Mouse (Mus musculus) forebrain, embryonic 16.5 days (tissue): Measurements from ENCODE around the gene Usp6nl. TPM values are rescaled to one million over a fixed set of nuclear protein-coding genes. Genes with fewer than 3 reads are reported as not detected.
A peak's percentile ranks its signal among the peaks of the same experiment; 100 is the strongest.

Source experiments
- ATAC-seq: fragments of 200-750 bp; cut with Nextera tagmentation; 2 replicates; pipeline ENCODE4 v1.8.0; 2017; ENCODE audit warnings: mild to moderate bottlenecking, moderate library complexity
- H3K27ac ChIP-seq: fragments of 300-500 bp; sonication (generic); 2 replicates; pipeline ENCODE4 v1.5.1; 2014; ENCODE audit warnings: low read length, control low read depth
- H3K27me3 ChIP-seq: fragments of 300-500 bp; sonication (generic); replicated peaks from 2 replicates; pipeline ENCODE4 v1.6.1; 2014; ENCODE audit warnings: low read length; ENCODE audit not compliant: control insufficient read depth, insufficient read depth
- H3K36me3 ChIP-seq: fragments of 300-500 bp; sonication (generic); 2 replicates; pipeline ENCODE4 v1.6.1; 2014; ENCODE audit not compliant: control insufficient read depth, insufficient read depth
- H3K4me1 ChIP-seq: fragments of 300-500 bp; sonication (generic); replicated peaks from 2 replicates; pipeline ENCODE4 v1.6.1; 2014; ENCODE audit warnings: low read length; ENCODE audit not compliant: control insufficient read depth, insufficient read depth
- H3K4me2 ChIP-seq: fragments of 300-500 bp; sonication (generic); 2 replicates; pipeline ENCODE4 v1.6.1; 2014; ENCODE audit warnings: mild to moderate bottlenecking, low read length, control low read depth
- H3K4me3 ChIP-seq: fragments of 300-500 bp; sonication (generic); replicated peaks from 2 replicates; pipeline ENCODE4 v1.5.1; 2014; ENCODE audit warnings: mild to moderate bottlenecking, low read length, control low read depth
- H3K9ac ChIP-seq: fragments of 300-500 bp; sonication (generic); replicated peaks from 2 replicates; pipeline ENCODE4 v1.6.1; 2014; ENCODE audit warnings: low read depth, low read length, control low read depth
- H3K9me3 ChIP-seq: fragments of 300-500 bp; sonication (generic); 2 replicates; pipeline ENCODE4 v1.6.1; 2016; ENCODE audit warnings: low read length; ENCODE audit not compliant: control insufficient read depth
- WGBS: fragments of 180-500 bp; shearing (Covaris S2); extraction: QIAGEN DNeasy Blood & Tissue Kit; methylation state at CpG from one replicate; pipeline ENCODE4 v1.1.7; 2014; 5-methylcytosine and 5-hydroxymethylcytosine counted together
- polyA plus RNA-seq: library from polyadenylated mRNA; unstranded; fragments of >200 nt; fragmentation: Nextera tagmentation; extraction: Ambion mirVana; gene quantifications from 2 replicates; pipeline ENCODE4 v1.2.1, GENCODE M21; 2015

Usp6nl gene
- polyA plus RNA-seq, 1 experiment from 2014 or later = 7.8 TPM

DNA sequence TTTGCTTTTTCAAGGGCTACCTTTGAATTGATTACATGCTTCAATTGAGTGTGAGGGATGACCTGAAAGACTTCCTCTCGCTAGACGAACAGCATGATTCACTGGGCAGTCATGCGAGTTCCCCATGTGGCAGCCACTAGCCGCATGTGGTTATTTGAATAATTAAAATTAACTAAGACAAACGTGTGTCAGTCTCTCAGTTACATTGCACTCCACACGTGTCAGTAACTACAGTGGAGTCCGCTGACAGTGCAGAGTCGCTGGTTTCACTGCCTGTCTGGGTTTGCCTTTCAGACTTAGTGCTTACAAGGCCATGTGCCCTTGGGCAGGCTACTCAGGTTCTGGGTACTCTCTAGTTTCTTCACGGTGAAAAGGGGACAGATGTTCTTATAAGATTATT is 37.2 kb downstream of the Usp6nl start:
- 47% methylated on average over 9 of the region's 9 CpGs for WGBS
- ATAC-seq = no peak

DNA sequence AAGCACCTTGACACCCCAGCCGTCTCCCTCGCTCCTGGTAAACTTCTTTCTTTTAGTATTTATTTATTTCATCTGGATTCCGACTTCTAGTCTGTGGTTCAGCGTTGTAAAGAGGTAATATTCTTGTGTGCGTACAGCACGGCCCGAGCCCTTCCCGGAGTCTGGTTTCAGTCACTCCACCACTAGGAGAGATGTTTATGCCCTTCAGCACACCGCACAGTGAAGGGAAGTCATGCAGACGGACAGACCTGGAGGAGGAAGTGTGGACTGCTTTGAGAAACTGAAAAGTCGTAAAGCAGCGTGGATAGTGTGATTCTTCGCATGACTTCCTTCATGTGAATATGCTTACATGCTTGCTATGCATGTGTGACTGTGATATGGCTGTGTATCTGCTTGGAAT is 40.7 kb downstream of the Usp6nl start:
- Histone ChIP-seq H3K9ac (no peak overlapping the region), H3K4me3 (no peak overlapping the region), H3K27me3 (no peaks in the 10 kb centered on the region), H3K36me3 (no peaks in the 10 kb centered on the region), H3K27ac (no peak overlapping the region), H3K9me3 (no peaks in the 10 kb centered on the region), H3K4me2 (no peak overlapping the region), H3K4me1 (peaks cover 9% of the 10 kb centered on the region)
- WGBS = 81% methylated on average over 13 of the region's 13 CpGs
- ATAC-seq = no peak

More for the DNA sequence above, 37.2 kb downstream of the Usp6nl start:
- no peaks in the 10 kb centered on the region for H3K27me3 ChIP-seq
- no peaks in the 10 kb centered on the region for H3K36me3 ChIP-seq
- H3K4me1 ChIP-seq = peaks cover 6% of the 10 kb centered on the region; the same call in 1 of the 2 replicates
- no peak overlapping the region for H3K4me2 ChIP-seq
- no peaks in the 10 kb centered on the region for H3K9me3 ChIP-seq
- no peak overlapping the region for H3K9ac ChIP-seq
- H3K4me3 ChIP-seq = no peak overlapping the region
- H3K27ac ChIP-seq = no peak overlapping the region

DNA sequence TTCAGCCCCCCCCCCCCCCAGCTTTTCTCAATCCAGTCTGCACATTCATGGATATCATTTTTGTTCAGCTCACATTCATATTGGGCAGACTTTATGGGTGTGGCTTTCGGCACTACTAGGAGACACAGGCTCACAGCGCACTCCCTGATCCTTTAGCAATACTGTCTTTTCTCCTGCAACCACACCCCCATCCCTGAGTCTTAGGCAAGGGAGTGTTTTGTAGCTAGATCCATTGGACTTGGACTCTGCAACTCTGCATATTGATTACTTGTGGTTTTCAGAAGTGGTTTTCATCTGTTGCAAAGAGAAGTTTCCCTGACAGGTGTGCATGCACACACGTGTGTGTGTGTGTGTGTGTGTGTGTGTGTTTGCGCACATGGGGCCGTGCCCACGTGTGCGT is 41.5 kb downstream of the Usp6nl start:
- no peak overlapping the region for H3K4me3 ChIP-seq
- H3K9ac ChIP-seq = no peak overlapping the region
- H3K27me3 ChIP-seq = no peaks in the 10 kb centered on the region
- no peaks in the 10 kb centered on the region for H3K36me3 ChIP-seq
- H3K4me1 ChIP-seq = peaks cover 9% of the 10 kb centered on the region
- no peak for ATAC-seq
- no peak overlapping the region for H3K4me2 ChIP-seq
- H3K9me3 ChIP-seq = no peaks in the 10 kb centered on the region
- no peak overlapping the region for H3K27ac ChIP-seq
- WGBS = 91% methylated on average over 7 of the region's 7 CpGs

DNA sequence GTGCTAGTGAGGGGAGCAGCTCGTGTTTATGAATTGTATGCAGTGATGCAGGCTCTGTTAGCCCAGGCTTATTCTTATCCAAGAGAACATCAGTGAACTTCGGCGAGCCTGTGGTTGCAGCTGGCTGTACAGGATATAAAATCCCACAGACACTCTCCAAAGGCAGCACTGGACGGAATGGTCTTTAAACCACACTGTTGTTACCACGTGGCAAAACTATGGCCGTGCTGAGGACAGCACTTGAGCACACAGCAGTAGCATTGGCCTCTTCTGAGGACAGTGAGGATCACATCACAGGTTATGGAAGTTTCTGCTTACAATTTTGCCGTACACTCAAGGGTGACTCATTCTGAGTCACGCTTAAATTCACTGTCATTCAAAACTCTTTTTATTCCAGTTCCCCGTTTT is 44.1 kb downstream of the Usp6nl start:
- no peak overlapping the region for H3K4me3 ChIP-seq
- no peak overlapping the region for H3K9ac ChIP-seq
- no peak overlapping the region for H3K4me2 ChIP-seq
- H3K36me3 ChIP-seq = no peaks in the 10 kb centered on the region
- H3K27me3 ChIP-seq = no peaks in the 10 kb centered on the region
- H3K4me1 ChIP-seq = peaks cover 3% of the 10 kb centered on the region; the same call in 1 of the 2 replicates
- no peaks in the 10 kb centered on the region for H3K9me3 ChIP-seq
- H3K27ac ChIP-seq = no peak overlapping the region
- WGBS = 48% methylated on average over 9 of the region's 9 CpGs
- ATAC-seq = 0 out of 2 replicates have a peak, but pooled peaks have one; percentile 55

DNA sequence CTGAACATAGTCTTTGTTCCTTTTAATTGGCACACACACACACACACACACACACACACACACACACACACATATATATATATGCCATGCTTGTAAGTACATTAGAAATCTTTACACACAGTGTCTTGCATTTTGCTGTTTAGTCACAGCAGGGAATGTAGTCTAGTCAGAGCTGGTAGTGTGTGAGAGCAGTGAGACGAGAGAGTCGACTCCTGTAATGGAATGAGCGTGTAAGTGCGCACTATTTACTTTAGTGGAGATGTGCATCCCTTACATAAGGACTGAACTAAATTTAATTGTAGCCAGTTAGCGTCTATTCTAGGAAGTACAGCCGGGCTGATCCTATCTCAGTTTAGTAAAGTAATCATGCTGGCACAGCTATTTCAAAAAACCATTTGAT is 44.5 kb downstream of the Usp6nl start:
- ATAC-seq = peak; percentile 47; the same call in 1 of the 2 replicates
- Histone ChIP-seq H3K36me3 (no peaks in the 10 kb centered on the region), H3K27ac (no peak overlapping the region), H3K4me1 (peaks cover 3% of the 10 kb centered on the region; the same call in 1 of the 2 replicates), H3K27me3 (no peaks in the 10 kb centered on the region), H3K9ac (no peak overlapping the region), H3K4me3 (no peak overlapping the region), H3K4me2 (no peak overlapping the region), H3K9me3 (no peaks in the 10 kb centered on the region)
- 61% methylated on average over 6 of the region's 6 CpGs for WGBS

DNA sequence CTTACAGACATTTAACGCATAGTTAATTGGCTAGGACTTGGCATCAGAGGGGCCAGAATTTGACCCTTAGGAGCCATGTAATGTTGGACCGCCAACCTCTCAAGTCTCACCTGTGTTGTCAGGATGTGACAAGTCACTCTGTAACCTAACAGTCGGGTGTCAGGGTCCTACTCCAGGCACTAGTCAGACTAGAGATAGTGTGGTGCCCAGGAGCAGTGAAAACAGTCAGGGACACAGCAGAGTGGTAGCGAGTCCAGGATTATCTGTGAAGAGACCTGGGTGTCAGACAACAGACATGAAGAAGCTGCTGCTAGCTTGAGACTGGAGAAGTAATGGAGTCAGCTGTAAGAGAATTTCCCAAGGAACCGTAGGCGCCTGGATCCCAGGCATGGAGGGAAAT is 45.0 kb downstream of the Usp6nl start:
- 93% methylated on average over 6 of the region's 6 CpGs for WGBS
- ATAC-seq = no peak
- Histone ChIP-seq H3K4me3 (no peak overlapping the region), H3K36me3 (no peaks in the 10 kb centered on the region), H3K4me2 (no peak overlapping the region), H3K4me1 (peaks cover 3% of the 10 kb centered on the region; the same call in 1 of the 2 replicates), H3K27me3 (no peaks in the 10 kb centered on the region), H3K9me3 (no peaks in the 10 kb centered on the region), H3K9ac (no peak overlapping the region), H3K27ac (no peak overlapping the region)

DNA sequence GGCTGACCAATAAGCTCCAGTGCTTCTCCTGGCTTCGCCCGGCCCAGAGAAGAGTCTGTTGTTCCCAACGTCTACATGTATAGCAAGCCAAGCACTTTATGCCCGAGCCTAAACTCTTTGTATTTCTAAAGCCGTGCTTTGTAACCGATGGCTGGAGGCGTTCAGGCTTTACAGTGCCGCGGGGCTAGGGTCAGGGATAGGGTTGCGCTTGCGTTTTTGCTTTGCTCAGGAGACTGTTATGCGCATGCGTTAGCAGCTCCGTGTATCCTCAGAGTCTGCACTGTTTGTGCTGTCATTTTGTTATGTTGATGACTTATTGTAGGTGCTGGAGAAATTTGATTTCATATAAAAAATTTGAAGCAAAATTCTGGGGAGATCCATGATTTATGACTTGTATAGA is 51.7 kb downstream of the Usp6nl start:
- Histone ChIP-seq H3K27ac (no peak overlapping the region), H3K9ac (no peak overlapping the region), H3K27me3 (no peaks in the 10 kb centered on the region), H3K36me3 (no peaks in the 10 kb centered on the region), H3K9me3 (no peaks in the 10 kb centered on the region), H3K4me3 (no peak overlapping the region), H3K4me1 (no peaks in the 10 kb centered on the region), H3K4me2 (no peak overlapping the region)
- 72% methylated on average over 14 of the region's 14 CpGs for WGBS
- ATAC-seq = no peak

DNA sequence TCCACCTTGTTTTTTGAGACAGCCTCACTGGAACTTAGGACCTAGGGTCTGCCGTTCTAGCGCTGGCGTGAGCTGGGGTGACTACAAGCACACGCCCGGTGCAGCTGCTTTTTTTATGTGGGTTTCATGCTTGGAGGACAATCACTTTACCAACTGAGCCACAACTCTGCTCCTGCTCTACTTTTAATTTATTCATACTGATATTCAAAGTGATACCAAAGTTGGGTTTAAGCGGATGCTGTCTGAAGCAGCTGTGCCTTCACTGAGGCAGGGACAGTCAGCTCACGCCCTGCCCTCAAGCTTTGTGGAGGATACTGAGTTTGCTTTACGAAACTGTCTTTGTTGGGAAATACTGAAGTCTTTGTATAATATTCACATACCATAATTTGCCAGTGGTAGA is 53.6 kb downstream of the Usp6nl start:
- no peak for ATAC-seq
- Histone ChIP-seq H3K27ac (no peak overlapping the region), H3K4me1 (no peaks in the 10 kb centered on the region), H3K36me3 (no peaks in the 10 kb centered on the region), H3K27me3 (no peaks in the 10 kb centered on the region), H3K9me3 (no peaks in the 10 kb centered on the region), H3K4me3 (no peak overlapping the region), H3K9ac (no peak overlapping the region), H3K4me2 (no peak overlapping the region)
- WGBS = 91% methylated on average over 8 of the region's 8 CpGs

DNA sequence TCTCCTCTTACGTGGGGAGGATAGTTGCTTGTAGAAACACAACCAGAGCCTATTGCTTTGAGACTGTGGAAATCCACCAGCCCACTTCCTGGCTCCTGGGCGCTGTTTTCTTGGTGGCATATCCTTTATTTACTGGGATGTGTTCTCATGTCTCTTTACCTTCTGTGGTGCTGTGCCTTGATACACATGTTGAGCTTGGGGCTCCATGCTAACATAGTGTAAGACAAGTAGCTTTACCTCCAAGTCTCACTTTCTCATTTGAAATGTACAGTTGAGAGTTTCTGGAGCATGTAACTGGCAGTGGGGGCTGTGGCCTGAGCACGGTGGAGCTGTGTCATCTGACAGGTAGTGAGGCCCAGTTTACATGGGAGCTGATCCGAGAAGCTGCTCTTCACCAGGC is 54.5 kb downstream of the Usp6nl start:
- H3K4me3 ChIP-seq = no peak overlapping the region
- no peaks in the 10 kb centered on the region for H3K4me1 ChIP-seq
- no peak for ATAC-seq
- H3K36me3 ChIP-seq = no peaks in the 10 kb centered on the region
- H3K9me3 ChIP-seq = no peaks in the 10 kb centered on the region
- H3K4me2 ChIP-seq = no peak overlapping the region
- no peak overlapping the region for H3K27ac ChIP-seq
- H3K27me3 ChIP-seq = no peaks in the 10 kb centered on the region
- H3K9ac ChIP-seq = no peak overlapping the region
- WGBS = 83% methylated on average over 4 of the region's 4 CpGs

DNA sequence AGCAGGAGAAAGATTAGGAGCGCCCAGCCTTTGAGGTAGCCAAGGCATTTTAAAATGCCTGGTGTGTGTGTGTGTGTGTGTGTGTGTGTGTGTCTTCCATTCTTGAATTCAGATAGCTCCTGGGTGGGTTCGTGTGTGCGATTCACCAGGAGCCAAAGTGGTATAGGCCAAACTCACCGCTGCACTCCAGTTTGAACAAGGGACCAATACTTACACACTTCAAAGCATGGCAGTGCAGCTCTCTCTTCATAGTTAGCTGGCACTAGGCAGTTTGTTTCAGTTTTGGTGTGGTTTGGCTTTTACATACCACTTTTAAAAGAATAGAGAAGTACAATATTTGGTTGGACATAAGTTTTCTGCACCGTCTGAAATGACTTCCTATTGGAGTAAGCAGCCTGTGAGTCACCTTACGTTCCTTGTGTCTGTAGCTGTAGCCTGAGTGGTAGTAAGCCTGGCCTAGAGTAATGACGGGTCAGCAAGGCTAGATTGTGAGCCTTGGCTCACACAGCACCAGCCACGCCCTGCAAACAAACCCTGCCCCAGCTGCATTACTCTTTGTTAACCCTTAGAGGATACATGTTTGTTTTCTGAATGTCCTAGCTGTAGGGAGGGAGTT is 56.2 kb downstream of the Usp6nl start:
- WGBS = 81% methylated on average over 8 of the region's 8 CpGs
- no peaks in the 10 kb centered on the region for H3K36me3 ChIP-seq

More for the DNA sequence above, 56.2 kb downstream of the Usp6nl start:
- no peaks in the 10 kb centered on the region for H3K27me3 ChIP-seq
- no peak overlapping the region for H3K27ac ChIP-seq
- no peak overlapping the region for H3K9ac ChIP-seq
- ATAC-seq = no peak
- no peaks in the 10 kb centered on the region for H3K9me3 ChIP-seq
- no peak overlapping the region for H3K4me3 ChIP-seq
- H3K4me1 ChIP-seq = no peaks in the 10 kb centered on the region
- no peak overlapping the region for H3K4me2 ChIP-seq
